Mouse (Mus musculus): ENCODE results near the gene Tnni2.

Tnni2 gene

DNA sequence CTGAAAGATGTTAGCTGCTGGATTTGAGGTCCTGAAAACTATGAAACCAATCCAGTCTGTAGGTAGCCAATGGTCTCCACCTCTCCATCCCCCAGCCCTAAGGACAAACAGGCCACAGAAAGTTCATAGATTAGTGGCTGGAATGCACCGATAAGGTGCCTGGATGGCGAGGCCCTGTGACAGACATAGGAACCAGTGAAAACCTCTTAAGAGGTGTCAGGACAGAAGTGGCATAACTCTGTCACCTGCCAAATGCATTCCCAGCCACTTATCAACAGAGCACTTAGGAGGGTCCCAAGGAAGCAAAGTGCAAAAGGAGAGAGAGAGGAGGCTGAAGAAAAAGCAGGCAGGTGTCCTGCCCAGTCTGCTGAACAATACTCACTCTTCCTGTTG lies 17.7 kb downstream of the Tnni2 start:
- DNase-seq (ENCODE audit: low read depth, low spot score), result no peak

DNA sequence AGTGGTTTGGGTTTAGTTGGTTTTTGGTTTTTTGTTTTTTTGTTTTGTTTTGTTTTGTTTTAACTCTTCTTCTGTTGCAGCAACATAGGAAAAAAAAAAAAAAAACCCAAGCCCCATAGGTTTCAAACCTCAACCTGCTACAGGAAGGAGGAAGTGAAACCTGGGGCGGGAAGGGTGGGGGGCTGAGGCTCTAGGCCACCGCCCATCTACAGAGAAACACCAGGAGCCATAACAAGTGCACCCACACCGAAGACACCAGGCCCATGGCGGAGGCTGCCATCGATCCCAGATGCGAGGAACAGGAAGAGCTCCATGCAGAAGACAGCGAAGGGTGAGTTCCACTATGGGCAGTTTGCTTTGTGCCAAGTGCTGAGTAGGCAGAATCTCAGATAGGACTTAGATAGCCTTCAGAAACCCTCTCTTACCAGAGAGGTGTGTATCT lies 19.0 kb downstream of the Tnni2 start, which contains the start of gene Lsp1:
Gene Lsp1, plus strand, starts transcription at position 174 of the 442 bp plus-strand sequence.
- peak; percentile 27 for DNase-seq (ENCODE audit: low read depth, low spot score)

DNA sequence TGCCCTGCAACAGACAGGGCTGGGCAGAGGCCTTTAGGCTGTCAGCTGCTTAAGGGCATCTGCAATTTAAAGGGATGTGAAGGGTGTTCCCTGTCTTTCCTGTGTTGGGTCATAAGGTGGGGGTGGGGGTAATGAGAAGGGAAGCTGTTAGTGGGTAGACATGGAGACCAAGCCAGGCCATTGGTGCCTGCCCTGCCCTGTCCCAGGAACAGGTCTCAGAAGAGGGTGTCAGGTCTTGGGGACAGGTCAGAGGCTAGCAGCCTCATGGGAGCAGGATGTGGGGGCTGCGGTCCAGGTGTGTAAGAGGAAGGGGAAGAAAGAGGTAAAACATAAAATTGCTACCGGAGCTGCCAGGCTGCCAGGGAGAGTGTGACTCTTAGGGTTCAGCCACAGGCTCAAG lies 19.8 kb downstream of the Tnni2 start:
- DNase-seq (ENCODE audit: low read depth, low spot score), result peak; percentile 32

DNA sequence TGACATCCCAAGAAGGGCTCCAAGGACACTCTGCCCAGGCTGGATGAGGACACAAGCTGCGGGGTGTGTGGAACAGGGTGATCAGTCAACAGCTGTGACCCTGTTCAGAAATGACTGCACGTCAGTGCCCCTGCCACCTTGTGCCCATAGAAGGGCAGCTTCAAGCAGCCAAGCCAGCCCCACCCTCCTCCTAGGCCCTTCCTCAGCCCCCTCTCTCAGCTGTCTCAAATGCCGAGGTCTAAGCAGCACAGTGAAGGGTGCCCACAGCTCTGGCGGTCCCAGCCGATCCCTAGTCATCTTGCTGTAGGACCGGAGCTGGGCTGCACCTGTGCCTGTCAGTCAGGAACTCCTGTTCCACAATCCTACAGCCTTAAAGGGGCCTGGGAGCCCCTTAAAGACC lies 20.6 kb downstream of the Tnni2 start:
- peak; percentile 97 for DNase-seq (ENCODE audit: low read depth, low spot score)

DNA sequence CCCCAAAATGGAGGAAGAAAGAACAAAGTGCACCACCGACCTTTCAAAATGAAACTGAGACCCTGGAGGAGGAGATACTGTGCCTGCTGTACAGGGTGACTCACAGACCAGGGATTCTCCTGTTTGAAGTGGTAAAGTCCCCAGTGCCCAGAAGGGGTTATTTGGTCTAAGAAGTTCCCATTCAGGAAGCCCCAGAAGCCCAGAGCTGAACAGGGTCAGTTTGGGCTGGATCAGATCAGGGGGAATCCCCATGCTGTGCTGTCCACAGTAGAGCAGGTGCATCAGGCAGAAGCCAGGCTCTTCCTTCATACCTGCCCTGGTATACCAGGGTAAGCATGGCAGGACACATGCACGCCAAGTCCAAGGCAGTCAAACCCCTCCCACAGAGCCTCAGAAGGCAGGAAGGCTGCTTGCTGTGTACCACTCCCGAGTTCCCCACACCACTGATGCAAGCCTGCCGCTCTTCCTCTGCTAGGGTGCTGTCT lies 21.0 kb downstream of the Tnni2 start:
- peak; percentile 77 for DNase-seq (ENCODE audit: low read depth, low spot score)

DNA sequence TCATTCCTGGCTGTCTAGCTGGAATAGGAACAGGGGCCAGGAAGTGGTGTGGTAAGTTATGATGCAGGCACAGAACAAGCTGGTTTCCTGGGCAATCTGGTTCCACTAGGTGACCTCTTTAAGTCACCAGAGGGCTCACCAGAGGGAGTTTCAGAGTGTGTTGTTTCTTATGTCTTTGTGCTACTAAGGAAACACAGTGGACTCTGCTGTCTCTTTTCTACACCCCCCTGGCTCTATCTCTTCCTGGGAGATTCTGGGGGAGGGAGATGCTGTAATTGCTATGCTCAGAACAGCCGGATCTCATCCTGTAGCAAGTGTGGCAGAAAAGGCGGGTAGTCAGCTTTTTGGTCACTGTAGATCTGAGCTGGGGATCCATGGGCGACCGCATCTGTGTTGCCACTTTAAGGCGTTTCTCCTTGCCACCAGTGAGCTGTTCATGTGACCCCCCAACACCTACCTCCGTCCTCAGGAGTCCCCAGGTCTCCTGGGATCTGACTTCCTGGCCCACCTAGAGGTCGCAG lies 28.6 kb downstream of the Tnni2 start:
- peak; percentile 18 for DNase-seq (ENCODE audit: low read depth, low spot score)

DNA sequence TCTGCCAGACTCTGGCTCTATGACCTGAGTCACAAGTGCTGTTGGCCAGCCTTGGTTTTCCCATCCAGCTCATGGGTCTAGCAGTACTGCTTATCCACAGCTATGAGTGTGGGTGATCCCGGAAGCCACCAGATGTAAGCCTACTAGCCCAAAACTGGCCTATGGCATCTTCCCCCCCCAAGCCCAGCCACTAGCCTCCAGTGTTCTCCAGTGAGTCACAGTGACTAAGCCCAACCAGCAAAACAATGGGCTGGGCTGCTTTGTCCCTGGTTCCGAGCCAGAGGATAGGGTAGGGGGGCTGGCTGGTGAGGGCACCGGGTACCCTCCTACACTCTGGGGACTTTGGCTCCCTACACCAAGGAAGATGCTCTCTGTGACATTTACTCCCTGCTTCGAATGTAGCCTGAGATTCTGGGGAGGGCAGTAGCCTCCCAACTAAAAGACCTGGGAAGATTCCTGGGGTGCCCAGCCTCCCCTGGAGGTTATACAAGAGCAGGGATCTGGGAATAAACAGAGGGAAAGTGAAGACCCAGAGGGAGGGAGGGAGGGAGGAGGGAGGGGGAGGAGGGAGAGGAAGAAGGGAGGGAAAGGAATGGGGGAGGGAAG lies 29.3 kb downstream of the Tnni2 start:
- peak; percentile 79 for DNase-seq (ENCODE audit: low read depth, low spot score)

DNA sequence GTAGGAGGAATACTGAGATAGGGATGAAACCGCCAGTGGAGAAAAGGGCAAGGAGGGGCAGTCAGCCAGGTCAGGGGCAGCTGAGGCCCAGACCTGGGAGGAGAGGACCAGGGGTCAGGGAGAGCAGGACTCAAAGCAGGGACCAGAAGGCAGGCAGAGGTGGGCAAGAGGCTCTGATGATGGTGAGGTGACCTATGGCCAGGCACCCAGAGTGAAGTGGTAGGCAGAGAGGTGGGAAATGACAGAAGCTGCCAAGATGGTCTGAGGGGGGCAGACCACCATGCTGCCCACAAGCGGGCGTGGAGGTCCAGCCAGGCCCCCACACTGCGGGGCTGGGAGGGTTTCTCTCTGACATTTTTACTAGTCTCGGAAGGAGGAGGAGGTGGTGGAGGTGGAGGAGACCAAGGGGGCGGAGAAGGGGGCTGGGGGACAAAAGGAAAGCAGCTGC lies 29.8 kb downstream of the Tnni2 start:
- DNase-seq (ENCODE audit: low read depth, low spot score), result no peak

DNA sequence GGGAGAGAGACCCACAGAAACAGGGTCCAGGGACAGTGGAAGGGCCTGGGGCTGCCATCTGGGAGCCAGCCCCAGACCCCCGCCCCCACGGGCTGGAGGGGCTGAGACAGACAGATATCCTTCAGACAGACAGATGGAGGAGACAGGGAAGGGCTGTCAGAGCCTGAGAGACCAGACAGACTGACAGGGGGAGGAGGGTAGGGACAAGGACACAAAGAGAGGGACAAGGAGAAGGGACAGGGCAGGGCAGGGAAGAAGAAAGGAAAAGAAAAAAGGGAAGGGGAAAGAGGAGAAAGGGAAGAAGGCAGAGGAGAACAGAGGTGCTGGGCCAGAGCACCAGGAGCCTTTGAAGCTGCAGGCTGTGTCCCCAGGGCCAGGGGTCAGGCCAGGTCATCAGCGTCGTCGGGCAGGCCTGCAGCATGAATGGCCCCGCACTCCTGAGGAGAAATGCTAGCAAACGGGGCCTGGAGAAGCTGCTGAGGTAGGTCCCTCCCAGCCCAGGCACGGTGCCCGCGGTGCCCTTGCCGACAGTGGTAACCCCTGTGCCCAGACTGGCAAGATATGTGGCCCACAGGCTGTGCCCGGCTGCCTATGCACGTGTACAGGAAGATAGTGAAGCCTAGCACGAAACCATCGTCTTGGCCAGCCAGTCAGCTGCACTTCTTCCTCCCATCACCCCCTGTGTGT lies 30.4 kb downstream of the Tnni2 start:
- DNase-seq (ENCODE audit: low read depth, low spot score), result peak; percentile 48

DNA sequence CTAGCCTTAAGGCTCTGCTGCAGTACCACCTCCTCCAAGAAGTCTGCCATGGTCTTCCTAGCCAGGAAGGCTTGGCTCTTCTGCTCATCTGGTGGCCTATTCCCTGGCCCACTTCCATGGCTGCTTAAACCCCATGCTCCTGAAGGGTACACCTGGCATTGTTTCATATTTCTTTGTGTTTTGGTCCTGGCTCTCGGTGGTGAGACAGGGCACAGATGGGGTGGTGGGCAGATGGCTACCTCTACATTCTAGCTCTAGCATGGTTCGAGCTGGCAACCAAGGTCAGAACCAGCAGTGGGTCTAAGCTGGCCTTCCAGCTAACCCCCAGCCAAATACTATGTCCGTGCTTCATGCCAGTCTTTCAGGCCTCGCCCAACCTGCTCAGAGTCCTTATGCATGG lies 31.3 kb downstream of the Tnni2 start:
- DNase-seq (ENCODE audit: low read depth, low spot score), result no peak

DNA sequence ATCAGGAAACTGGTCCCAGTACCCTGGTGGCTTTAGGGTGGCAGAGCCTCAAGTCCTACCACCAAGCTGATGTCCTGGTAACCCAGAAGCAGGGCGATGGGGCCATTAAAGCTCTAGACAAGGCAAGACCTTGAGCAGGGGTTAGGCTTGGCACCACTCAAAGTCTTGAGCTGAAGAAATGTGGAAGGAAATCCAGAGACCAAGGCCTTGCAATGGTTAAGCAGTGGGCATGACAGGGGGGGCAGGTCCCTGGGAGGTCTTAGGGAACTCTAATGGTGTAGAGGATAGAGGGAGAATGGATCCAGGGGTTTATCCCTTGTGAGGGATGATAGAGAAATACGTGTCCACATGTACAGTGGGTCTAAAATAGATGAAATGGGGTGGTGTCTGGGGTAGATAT lies 31.9 kb downstream of the Tnni2 start:
- no peak for DNase-seq (ENCODE audit: low read depth, low spot score)

DNA sequence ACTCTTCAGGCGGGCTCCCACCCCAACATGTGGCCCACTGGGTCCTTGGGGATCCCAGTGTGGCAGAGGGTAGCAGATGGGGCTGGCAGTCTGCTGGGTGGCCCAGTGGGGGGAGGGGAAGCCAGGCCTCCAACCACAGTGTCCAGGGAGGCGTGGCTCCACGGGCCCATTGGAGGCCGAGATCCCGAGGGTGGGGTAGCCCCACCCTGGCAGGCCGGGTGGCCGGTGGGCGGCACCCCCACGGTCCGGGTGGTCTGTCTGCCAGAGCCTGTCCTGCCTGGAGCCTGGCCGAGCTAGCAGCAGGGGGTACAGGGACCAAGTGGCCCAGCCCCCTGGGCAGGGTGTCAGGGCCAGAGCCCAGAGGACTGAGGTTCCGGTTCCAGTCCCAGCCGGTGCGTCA lies 33.2 kb downstream of the Tnni2 start:
- peak; percentile 77 for DNase-seq (ENCODE audit: low read depth, low spot score)

DNA sequence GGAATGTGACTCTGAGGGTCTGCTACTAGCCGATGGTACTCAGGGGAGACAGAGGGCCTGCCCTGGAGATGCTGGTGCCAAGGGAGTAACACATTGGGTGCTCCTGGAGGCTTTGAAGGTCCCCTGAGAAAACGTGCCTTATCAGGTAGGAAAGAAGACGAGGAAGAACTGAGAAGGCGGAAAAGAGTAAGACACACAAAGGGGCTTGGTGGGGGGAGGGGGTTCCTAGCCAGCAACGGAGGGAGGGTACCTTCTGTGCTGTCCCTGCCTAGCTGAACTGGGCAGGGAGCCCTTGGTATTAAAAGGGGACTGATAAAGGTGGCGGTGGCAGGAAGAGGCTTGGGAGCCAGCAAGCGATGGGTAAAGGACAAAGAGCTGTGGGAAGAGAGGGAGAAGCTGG lies 34.0 kb downstream of the Tnni2 start:
- no peak for DNase-seq (ENCODE audit: low read depth, low spot score)

DNA sequence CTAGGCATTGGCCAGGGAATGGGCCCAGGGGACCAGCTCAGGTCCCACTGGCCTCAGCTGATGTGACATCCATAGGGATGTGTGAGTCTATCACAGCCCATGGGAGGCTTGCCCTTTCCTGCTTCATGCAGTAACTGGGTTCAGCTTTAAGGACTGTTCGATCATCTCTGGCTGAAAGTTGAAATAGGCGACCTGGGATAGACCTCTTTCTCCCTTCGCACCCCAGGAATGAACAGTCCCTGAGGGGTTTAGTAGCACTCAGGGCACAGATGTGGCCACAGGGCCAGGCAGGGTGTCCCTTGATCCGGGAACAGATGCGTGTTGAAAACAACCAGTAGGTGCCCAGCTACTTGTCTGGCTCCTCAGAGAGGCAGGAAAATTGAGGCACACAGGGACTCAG lies 34.7 kb downstream of the Tnni2 start:
- no peak for DNase-seq (ENCODE audit: low read depth, low spot score)

DNA sequence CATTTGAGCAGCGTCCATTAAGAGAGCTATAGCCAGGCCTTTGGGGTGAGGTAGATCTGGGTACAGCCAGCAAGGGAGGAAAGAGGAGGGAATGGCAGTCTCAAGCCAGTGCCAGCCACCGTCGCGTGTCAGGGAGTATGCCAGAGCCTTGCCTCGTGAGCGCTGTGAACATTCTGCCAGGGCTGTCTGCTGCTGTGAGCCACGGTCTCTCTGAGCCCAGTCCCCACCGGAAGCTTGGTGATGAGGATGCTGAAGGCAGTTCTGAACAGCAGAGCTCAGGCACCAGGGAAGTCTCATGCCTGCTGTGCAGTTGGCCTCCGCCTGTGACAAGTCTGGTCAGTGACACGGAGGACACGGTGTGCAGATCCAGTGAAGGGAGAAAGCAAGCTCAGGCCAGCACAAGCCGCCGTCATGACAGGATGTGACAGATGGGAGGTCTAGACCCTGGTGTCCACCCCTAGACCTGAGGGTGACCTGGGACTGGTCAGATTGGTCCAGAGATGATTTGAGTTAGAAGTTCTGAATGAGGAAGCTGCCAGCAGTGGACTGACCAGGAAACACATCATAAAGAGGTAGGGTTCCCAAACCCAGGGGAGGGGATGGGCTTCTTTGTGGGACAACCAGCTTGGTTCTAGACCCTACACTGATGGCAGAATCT lies 35.3 kb downstream of the Tnni2 start:
- no peak for DNase-seq (ENCODE audit: low read depth, low spot score)

DNA sequence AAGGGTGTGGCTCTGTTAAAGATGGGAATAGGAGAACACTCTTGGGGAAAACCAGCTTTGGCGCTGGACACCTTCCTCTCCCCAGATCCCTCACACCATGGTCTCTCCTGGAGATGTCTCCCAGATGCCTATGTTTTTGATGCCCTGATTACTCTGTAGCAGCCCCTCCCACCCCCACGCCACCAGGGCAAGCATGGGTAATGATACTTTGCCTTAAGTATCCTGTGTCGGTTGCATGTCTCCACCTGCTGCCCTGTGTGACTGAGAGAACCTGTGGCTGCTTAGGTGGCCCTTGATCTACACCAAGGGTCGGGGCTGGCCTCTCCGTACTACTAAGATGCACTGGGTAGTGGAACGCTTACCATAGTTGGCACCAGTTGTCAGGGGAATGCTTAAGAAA lies 36.4 kb downstream of the Tnni2 start:
- DNase-seq (ENCODE audit: low read depth, low spot score), result no peak

DNA sequence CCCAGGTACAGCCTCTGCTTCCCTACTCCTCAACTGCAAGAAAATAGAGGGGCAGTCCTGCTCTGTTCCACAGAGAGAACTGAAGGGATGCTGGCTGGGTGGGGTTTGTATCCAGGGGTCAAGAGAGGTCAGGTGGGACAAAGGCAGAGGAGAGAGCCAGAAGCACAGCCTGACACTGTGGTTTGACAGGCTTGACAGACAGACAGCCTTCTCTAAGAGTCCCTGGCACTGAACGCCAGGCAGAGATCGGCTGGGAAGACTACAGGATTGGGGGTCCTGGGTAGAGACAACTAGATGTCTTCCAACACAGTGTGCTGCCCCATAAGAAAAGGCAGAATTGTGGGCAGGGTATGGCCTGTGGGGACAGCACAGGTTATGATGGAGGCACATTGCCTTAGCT lies 37.0 kb downstream of the Tnni2 start:
- no peak for DNase-seq (ENCODE audit: low read depth, low spot score)

DNA sequence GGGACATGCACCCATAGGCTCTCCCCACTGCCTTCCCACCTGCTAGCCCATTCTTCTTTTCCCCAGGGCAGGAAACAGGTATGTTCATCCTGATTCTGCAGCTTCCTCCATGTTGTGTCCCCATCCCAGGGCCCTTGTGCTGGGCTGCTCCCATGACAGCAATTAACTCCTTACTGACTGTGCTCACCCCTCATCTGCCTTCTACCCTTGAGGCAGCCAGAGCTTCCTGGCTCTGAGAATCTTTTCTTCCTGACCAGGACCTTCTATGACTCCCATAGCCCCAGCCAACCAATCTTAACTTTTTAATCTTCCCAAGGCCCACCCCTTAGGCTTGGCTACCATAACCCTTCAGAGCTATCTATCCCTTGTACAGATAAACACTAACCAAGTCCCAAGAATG lies 37.7 kb downstream of the Tnni2 start:
- DNase-seq (ENCODE audit: low read depth, low spot score), result no peak

DNA sequence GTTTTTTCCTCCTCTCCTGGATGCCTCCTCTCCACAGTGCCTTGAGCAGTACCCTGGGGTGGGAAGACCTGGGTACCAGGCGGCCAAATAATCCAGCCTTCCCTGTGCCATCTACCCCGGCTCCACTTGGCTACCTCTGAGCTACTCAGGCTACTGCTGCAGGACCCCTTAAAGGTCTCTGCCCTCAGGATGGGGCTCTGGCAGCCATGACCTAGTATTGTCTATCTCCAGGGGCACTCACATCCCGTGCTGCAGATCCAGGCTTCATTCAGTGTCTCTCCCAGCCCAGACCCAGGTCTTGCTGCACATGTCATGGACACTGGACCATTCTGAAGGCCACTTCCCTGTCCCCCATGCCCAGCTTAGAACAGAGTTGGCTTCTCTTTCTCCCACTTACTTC lies 38.3 kb downstream of the Tnni2 start:
- no peak for DNase-seq (ENCODE audit: low read depth, low spot score)

DNA sequence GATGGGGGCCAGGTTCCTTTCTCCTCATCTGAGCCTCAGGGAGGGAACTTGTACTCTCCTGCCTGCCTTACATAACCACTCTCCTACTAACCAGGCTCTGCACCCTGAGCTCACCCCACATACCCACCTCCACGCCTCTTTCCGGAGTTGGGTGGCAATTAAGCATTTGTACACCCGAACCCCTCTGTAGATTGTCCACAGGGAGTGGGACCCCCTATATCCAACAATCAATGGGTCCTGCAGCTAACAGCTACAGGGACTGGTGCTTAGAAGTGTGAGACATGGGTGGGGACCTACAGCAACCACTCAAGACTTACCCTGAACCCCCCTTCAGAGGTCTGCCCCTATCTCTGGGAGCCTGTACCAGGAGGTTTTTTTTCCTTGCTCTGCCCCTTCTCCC lies 39.1 kb downstream of the Tnni2 start:
- no peak for DNase-seq (ENCODE audit: low read depth, low spot score)

DNA sequence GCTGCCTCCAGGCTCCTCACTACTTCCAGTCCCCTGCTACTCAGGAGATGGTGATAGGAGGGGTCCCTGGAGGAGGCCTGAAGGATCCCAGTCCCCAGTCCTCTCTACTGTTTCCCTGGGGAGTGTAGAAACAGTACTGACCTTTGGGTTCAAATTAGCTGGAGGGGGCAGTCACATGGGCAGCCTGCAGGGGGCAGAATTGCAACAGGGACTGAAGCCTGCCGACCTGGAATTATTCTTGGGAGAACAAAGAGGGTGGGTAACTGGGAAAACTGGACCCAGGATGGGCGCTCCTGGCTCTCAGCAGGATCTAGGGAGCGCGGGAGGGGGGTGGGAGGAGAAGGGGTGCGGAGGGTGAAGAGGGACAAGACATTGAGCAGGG lies 39.6 kb downstream of the Tnni2 start:
- DNase-seq (ENCODE audit: low read depth, low spot score), result no peak

DNA sequence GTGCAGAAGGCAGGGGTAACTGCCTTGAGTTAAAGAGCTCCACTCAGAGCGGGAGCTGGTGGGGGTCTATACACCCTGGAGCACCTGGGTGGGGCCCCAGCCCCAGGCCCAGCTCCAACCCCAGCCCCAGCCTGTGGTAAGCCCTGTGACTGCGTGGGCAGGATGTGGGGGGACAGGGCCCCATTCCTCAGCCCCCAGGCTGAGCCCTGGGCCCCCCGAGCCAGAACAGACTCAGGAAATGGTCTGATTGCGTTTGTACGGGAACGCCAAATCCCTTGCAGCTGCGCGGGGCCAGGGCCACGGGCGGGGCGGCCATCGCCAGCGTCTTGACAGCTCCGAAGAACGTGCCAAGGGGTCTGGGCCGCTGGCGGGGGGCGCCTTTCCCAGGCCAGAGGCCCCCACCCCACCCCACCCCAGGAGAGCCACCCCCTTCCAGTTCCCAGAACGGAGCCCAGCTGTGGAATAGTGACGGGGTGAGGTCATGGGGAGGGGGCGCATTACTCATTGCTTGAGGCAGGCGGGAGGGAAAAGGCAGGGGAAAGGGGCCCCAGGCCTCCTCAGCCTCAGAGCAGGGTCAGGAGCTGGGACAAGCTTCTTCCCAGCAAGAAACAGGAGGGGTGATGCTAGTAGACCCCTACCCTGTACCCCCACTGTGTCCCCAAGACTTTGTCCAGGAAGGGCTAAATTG lies 40.1 kb downstream of the Tnni2 start:
- DNase-seq (ENCODE audit: low read depth, low spot score), result peak; percentile 82

All from skeletal muscle tissue, adult 2 months (tissue).